Mouse (Mus musculus): Measurements from ENCODE around the gene Bmpr1b.
A peak's percentile ranks its signal among the peaks of the same experiment; 100 is the strongest.
"Not testable (repeated sequence)": the region's sequence is repeated elsewhere in the genome, so short reads cannot be mapped to it uniquely, and the experiment has no call there.

Gene Bmpr1b

GRCm38 (mm10) chr3:142168863-142169521 is at the start of gene Bmpr1b:
Bmpr1b (minus strand) TSS chr3:142169425.
- DNase-seq (ENCODE audit: low read depth): no peak

GRCm38 (mm10) chr3:142212821-142213220 is 43.6 kb upstream of the Bmpr1b start:
- no peak for DNase-seq (ENCODE audit: low read depth)

- no peak for DNase-seq (ENCODE audit: low read depth)
Measured at GRCm38 (mm10) chr3:142212186-142212585, 43.0 kb upstream of the Bmpr1b start.

- DNase-seq (ENCODE audit: low read depth): no peak
Measured at GRCm38 (mm10) chr3:142209981-142210380, 40.8 kb upstream of the Bmpr1b start.

- no peak for DNase-seq (ENCODE audit: low read depth)
Measured at GRCm38 (mm10) chr3:142209057-142209456, 39.8 kb upstream of the Bmpr1b start.

GRCm38 (mm10) chr3:142207488-142207887 is 38.3 kb upstream of the Bmpr1b start:
- no peak for DNase-seq (ENCODE audit: low read depth)

GRCm38 (mm10) chr3:142206316-142206715 is 37.1 kb upstream of the Bmpr1b start:
- no peak for DNase-seq (ENCODE audit: low read depth)

- DNase-seq (ENCODE audit: low read depth): peak; percentile 11
Measured at GRCm38 (mm10) chr3:142196142-142196541, 26.9 kb upstream of the Bmpr1b start.

- DNase-seq (ENCODE audit: low read depth): not testable (repeated sequence)
Measured at GRCm38 (mm10) chr3:142191627-142192026, 22.4 kb upstream of the Bmpr1b start.

- DNase-seq (ENCODE audit: low read depth): peak; percentile 2
Measured at GRCm38 (mm10) chr3:142186551-142186950, 17.3 kb upstream of the Bmpr1b start.

- DNase-seq (ENCODE audit: low read depth): no peak
Measured at GRCm38 (mm10) chr3:142173996-142174395, 4.8 kb upstream of the Bmpr1b start.

GRCm38 (mm10) chr3:142168251-142168862 is 868 bp downstream of the Bmpr1b start:
- DNase-seq (ENCODE audit: low read depth): no peak

GRCm38 (mm10) chr3:142164981-142165380 is 4.2 kb downstream of the Bmpr1b start:
- DNase-seq (ENCODE audit: low read depth): no peak

GRCm38 (mm10) chr3:142163896-142164295 is 5.3 kb downstream of the Bmpr1b start:
- DNase-seq (ENCODE audit: low read depth): no peak

GRCm38 (mm10) chr3:142161405-142161804 is 7.8 kb downstream of the Bmpr1b start:
- DNase-seq (ENCODE audit: low read depth): no peak

- DNase-seq (ENCODE audit: low read depth): no peak
Measured at GRCm38 (mm10) chr3:142151980-142152379, 17.2 kb downstream of the Bmpr1b start.

GRCm38 (mm10) chr3:142138796-142139195 is 30.4 kb downstream of the Bmpr1b start:
- DNase-seq (ENCODE audit: low read depth): no peak

GRCm38 (mm10) chr3:142126379-142126778 is 42.8 kb downstream of the Bmpr1b start:
- no peak for DNase-seq (ENCODE audit: low read depth)

- DNase-seq (ENCODE audit: low read depth): no peak
Measured at GRCm38 (mm10) chr3:142125556-142125955, 43.7 kb downstream of the Bmpr1b start.

- DNase-seq (ENCODE audit: low read depth): no peak
Measured at GRCm38 (mm10) chr3:142124255-142124654, 45.0 kb downstream of the Bmpr1b start.

GRCm38 (mm10) chr3:142122376-142122775 is 46.8 kb downstream of the Bmpr1b start:
- DNase-seq (ENCODE audit: low read depth): no peak

GRCm38 (mm10) chr3:142120795-142121194 is 48.4 kb downstream of the Bmpr1b start:
- no peak for DNase-seq (ENCODE audit: low read depth)

- no peak for DNase-seq (ENCODE audit: low read depth)
Measured at GRCm38 (mm10) chr3:142114762-142115316, 54.4 kb downstream of the Bmpr1b start.

Measured in 416B (cell line).